Mouse (Mus musculus) heart, embryonic 16.5 days (tissue): Measurements from ENCODE around the gene Fbrs. TPM values are rescaled to one million over a fixed set of nuclear protein-coding genes. Genes with fewer than 3 reads are reported as not detected.
A peak's percentile ranks its signal among the peaks of the same experiment; 100 is the strongest.

Source experiments
- ATAC-seq: fragments of 200-750 bp; cut with Nextera tagmentation; replicated peaks from 2 replicates; pipeline ENCODE4 v1.8.0; 2017; ENCODE audit warnings: moderate number of reproducible peaks; ENCODE audit not compliant: insufficient read depth, low FRiP score; ENCODE audit errors: extremely low read depth
- H3K27ac ChIP-seq: fragments of 300-500 bp; sonication (generic); 2 replicates; pipeline ENCODE4 v1.5.1; 2014; ENCODE audit warnings: mild to moderate bottlenecking, low read length, control low read depth, moderate library complexity
- H3K27me3 ChIP-seq: fragments of 300-500 bp; sonication (generic); 2 replicates; pipeline ENCODE4 v1.6.1; 2014; ENCODE audit warnings: low read length, mixed read lengths; ENCODE audit not compliant: control insufficient read depth, insufficient read depth
- H3K36me3 ChIP-seq: fragments of 300-500 bp; sonication (generic); 2 replicates; pipeline ENCODE4 v1.6.1; 2014; ENCODE audit not compliant: control insufficient read depth, insufficient read depth
- H3K4me1 ChIP-seq: fragments of 300-500 bp; sonication (generic); 2 replicates; pipeline ENCODE4 v1.6.1; 2014; ENCODE audit warnings: low read length, mixed read lengths; ENCODE audit not compliant: control insufficient read depth, insufficient read depth
- H3K4me2 ChIP-seq: fragments of 300-500 bp; sonication (generic); 2 replicates; pipeline ENCODE4 v1.6.1; 2014; ENCODE audit warnings: low read depth, mild to moderate bottlenecking, control low read depth, low read length
- H3K4me3 ChIP-seq: fragments of 300-500 bp; sonication (generic); 2 replicates; pipeline ENCODE4 v1.5.1; 2014; ENCODE audit warnings: mild to moderate bottlenecking, control low read depth, low read length
- H3K9ac ChIP-seq: fragments of 300-500 bp; sonication (generic); 2 replicates; pipeline ENCODE4 v1.6.1; 2014; ENCODE audit warnings: low read length, control low read depth
- H3K9me3 ChIP-seq: fragments of 300-500 bp; sonication (generic); replicated peaks from 2 replicates; pipeline ENCODE4 v1.6.1; 2016; ENCODE audit warnings: low read length; ENCODE audit not compliant: control insufficient read depth
- WGBS: fragments of 180-500 bp; shearing (Covaris S2); extraction: QIAGEN DNeasy Blood & Tissue Kit; methylation state at CpG from one replicate; pipeline ENCODE4 v1.1.7; 2014; 5-methylcytosine and 5-hydroxymethylcytosine counted together
- polyA plus RNA-seq: library from polyadenylated mRNA; unstranded; fragments of >200 nt; fragmentation: Nextera tagmentation; extraction: Ambion mirVana; gene quantifications from 2 replicates; pipeline ENCODE4 v1.2.1, GENCODE M21; 2015

Gene Fbrs
- polyA plus RNA-seq, 1 experiment from 2014 or later = 8.3 TPM

GRCm38 (mm10) chr7:127472060-127472459 is 6.9 kb upstream of the Fbrs start:
- Histone ChIP-seq H3K27me3 (no peaks in the 10 kb centered on the region), H3K4me3 (peak overlapping the region; percentile 91), H3K9me3 (no peaks in the 10 kb centered on the region), H3K4me2 (peak overlapping the region; percentile 85), H3K4me1 (peaks cover 14% of the 10 kb centered on the region), H3K27ac (peak overlapping the region; percentile 99), H3K9ac (peak overlapping the region; percentile 96), H3K36me3 (peaks cover 47% of the 10 kb centered on the region)
- ATAC-seq = no peak
- 1% methylated on average over 7 of the region's 7 CpGs for WGBS

DNA sequence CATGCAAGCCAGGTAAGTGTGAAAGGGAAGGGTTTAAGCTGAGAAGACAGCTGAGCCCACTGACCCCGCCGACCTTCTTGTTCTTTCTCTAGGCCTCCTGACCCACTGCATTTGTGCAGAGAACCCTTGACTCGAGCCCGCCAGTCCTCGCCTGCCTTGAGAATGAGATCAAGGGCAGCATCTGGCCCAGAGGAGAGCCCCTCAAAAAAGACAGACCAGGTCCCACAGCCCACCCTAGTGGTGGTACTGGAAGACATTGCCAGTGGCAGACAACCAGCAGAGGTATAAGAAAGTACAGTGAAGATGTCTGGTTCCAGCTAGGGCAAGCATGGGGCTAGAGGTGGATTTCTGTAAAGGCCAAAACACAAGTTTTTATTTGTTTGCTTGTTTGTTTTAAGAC is 5.3 kb upstream of the Fbrs start:
- Histone ChIP-seq H3K9ac (no peak overlapping the region), H3K4me2 (no peak overlapping the region), H3K27ac (no peak overlapping the region), H3K4me3 (no peak overlapping the region), H3K4me1 (peaks cover 17% of the 10 kb centered on the region), H3K36me3 (peaks cover 35% of the 10 kb centered on the region), H3K27me3 (no peaks in the 10 kb centered on the region), H3K9me3 (no peaks in the 10 kb centered on the region)
- no peak for ATAC-seq
- WGBS = 85% methylated on average over 5 of the region's 5 CpGs

GRCm38 (mm10) chr7:127474378-127475070 is 4.5 kb upstream of the Fbrs start:
- no peaks in the 10 kb centered on the region for H3K27me3 ChIP-seq
- 75% methylated on average over 6 of the region's 6 CpGs for WGBS
- no peak overlapping the region for H3K9ac ChIP-seq
- H3K36me3 ChIP-seq = peaks cover 35% of the 10 kb centered on the region
- peaks cover 17% of the 10 kb centered on the region for H3K4me1 ChIP-seq
- no peak for ATAC-seq
- H3K27ac ChIP-seq = no peak overlapping the region
- H3K9me3 ChIP-seq = no peaks in the 10 kb centered on the region
- H3K4me2 ChIP-seq = no peak overlapping the region
- H3K4me3 ChIP-seq = no peak overlapping the region

- Histone ChIP-seq H3K4me1 (peaks cover 24% of the 10 kb centered on the region), H3K36me3 (peaks cover 35% of the 10 kb centered on the region), H3K4me3 (no peak overlapping the region), H3K9me3 (no peaks in the 10 kb centered on the region), H3K9ac (no peak overlapping the region), H3K27me3 (no peaks in the 10 kb centered on the region), H3K4me2 (no peak overlapping the region), H3K27ac (no peak overlapping the region)
- 94% methylated on average over 11 of the region's 11 CpGs for WGBS
- no peak for ATAC-seq
Measured at GRCm38 (mm10) chr7:127475186-127475740, 3.7 kb upstream of the Fbrs start.

DNA sequence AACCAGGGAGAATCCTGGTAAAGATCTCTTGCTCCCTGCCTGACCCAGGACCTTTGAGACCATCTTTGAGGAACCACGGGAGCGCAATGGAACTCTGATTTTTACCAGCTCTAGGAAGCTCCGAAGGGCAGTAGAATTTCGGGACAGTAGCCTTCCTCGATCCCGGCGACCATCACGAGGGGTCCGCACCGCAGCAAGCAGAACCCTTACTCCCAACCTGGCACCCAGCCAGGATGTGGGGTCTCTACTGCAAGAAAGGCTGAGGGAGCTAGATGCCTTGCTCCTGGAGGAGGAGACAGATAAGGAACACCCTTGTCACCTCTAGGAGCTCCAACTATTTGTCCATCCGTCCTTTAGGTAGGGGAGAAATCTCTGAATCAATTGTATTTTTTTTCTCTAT is 2.7 kb upstream of the Fbrs start:
- no peak overlapping the region for H3K27ac ChIP-seq
- no peak for ATAC-seq

GRCm38 (mm10) chr7:127476855-127477254 is 2.1 kb upstream of the Fbrs start:
- Histone ChIP-seq H3K27ac (peak overlapping the region; percentile 100), H3K4me3 (peak overlapping the region; percentile 72), H3K9ac (peak overlapping the region; percentile 77), H3K9me3 (no peaks in the 10 kb centered on the region), H3K4me2 (peak overlapping the region; percentile 98), H3K4me1 (peaks cover 31% of the 10 kb centered on the region), H3K36me3 (peaks cover 39% of the 10 kb centered on the region), H3K27me3 (no peaks in the 10 kb centered on the region)
- WGBS = 75% methylated on average over 4 of the region's 4 CpGs
- no peak for ATAC-seq

More for the DNA sequence above, 2.7 kb upstream of the Fbrs start:
- Histone ChIP-seq H3K27me3 (no peaks in the 10 kb centered on the region), H3K4me3 (no peak overlapping the region), H3K9me3 (no peaks in the 10 kb centered on the region), H3K4me1 (peaks cover 31% of the 10 kb centered on the region), H3K4me2 (no peak overlapping the region), H3K36me3 (peaks cover 37% of the 10 kb centered on the region), H3K9ac (no peak overlapping the region)
- WGBS = 94% methylated on average over 11 of the region's 11 CpGs

DNA sequence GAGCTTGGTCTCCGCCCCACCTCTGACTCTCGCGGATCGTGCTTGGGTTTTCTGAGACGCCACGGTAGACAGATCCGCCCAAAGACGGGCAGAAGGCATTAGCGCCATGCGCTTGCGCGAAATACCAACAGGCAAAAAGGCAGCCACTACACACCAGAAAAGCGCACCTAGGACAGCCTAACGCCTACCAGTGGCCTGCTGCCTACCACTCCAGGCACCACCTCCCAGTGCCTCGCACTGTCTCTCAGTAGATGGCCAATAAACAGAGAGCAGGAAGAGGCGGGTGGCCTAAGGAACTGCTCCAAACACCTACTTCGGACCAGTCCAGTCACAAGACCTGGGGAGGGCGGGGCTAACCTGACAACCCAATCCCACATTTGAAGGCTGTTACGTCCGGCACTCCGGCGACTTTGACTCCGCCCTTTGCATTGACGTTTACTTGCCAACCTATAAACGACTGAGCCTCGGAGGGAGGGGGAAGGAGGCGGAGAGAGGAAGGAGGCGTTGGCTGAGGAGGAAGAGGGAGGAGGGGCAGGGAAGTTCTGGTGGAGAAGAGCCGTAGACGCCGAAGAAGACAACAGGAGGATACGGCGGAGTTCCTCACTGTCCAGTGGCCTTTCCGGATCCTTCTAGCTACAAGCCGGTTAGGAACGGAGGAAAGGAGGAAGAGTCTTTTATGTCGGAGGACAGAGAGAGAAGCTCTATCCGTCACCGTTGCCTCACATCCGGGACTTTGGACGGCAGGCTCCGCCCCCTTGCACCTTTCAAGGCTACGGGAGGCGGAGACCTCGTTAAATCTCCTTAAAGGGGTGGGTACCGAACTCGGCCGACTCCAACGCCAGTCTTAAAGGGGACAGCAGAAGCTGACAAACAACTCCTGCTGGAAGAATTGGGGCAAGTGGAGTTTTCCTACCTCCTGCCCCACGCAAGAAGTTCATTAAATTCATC is 1.0 kb upstream of the Fbrs start:
- Histone ChIP-seq H3K4me3 (peak overlapping the region; percentile 72), H3K4me1 (peaks cover 23% of the 10 kb centered on the region), H3K27me3 (no peaks in the 10 kb centered on the region), H3K27ac (peak overlapping the region; percentile 100), H3K9ac (peak overlapping the region; percentile 96), H3K9me3 (no peaks in the 10 kb centered on the region), H3K36me3 (peaks cover 47% of the 10 kb centered on the region), H3K4me2 (peak overlapping the region; percentile 98)
- under 1% methylated on average over 50 of the region's 50 CpGs for WGBS
- ATAC-seq = peak; percentile 90

DNA sequence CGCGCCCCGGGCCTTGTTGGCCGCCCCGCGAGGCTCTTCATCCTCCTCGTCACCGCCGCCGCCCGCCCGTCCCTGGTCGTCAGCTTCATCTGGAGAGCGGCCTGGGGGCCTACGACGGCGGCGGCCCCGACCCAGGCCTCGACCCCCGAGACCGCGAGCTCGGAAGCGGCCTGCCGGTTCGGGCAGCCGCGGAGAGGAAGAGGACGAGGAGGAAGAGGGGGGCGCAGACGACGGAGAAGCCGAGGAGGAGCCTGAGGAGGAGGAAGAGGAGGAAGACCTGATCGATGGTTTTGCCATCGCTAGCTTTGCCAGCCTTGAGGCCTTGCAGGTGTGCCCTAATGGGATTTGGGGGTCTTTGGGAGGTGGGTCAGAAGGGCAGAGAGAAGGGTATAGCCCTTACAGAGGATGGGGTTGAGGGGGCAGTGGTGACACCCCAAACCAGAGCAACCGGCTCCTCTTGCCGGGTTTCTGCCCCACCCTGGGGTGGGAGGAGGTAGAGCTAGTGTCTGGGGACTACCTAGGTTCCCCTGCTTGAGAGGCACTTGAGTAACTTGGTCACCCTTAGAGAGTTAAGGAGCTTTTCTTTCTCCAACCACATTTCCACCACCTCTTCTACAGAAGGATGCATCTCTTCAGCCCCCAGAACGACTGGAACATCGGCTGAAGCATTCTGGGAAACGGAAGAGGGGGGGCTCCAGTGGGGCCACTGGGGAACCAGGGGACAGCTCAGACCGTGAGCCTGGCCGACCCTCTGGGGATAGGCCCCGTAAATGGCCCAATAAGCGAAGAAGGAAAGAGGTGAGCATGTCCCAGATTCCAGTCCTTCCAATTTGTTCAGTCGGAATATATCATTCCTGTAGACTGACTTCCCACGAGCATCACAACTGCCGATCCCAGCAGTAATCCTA is 573 bp downstream of the Fbrs start:
- WGBS = 3% methylated on average over 47 of the region's 48 CpGs
- Histone ChIP-seq H3K9ac (peak overlapping the region; percentile 96), H3K4me1 (peaks cover 23% of the 10 kb centered on the region), H3K4me2 (peak overlapping the region; percentile 98), H3K27me3 (no peaks in the 10 kb centered on the region), H3K4me3 (peak overlapping the region; percentile 72), H3K36me3 (peaks cover 45% of the 10 kb centered on the region), H3K9me3 (no peaks in the 10 kb centered on the region), H3K27ac (peak overlapping the region; percentile 100)
- no peak for ATAC-seq
